Mouse (Mus musculus) kidney, embryonic 15.5 days (tissue): ENCODE data around the gene Jdp2. TPM values are rescaled to one million over a fixed set of nuclear protein-coding genes. Genes with fewer than 3 reads are reported as not detected.
A peak's percentile ranks its signal among the peaks of the same experiment; 100 is the strongest.
"Not testable (repeated sequence)": the region's sequence is repeated elsewhere in the genome, so short reads cannot be mapped to it uniquely, and the experiment has no call there.

Experiments
- ATAC-seq: fragments of 200-750 bp; cut with Nextera tagmentation; replicated peaks from 2 replicates; pipeline ENCODE4 v1.8.0; 2017; ENCODE audit warnings: moderate TSS enrichment; ENCODE audit not compliant: low FRiP score
- H3K27ac ChIP-seq: fragments of 300-500 bp; sonication (generic); 2 replicates; pipeline ENCODE4 v1.5.1; 2015; ENCODE audit warnings: mild to moderate bottlenecking, inconsistent platforms
- H3K27me3 ChIP-seq: fragments of 300-500 bp; sonication (generic); 2 replicates; pipeline ENCODE4 v1.6.1; 2015; ENCODE audit warnings: inconsistent platforms
- H3K36me3 ChIP-seq: fragments of 300-500 bp; sonication (generic); 2 replicates; pipeline ENCODE4 v1.6.1; 2015; ENCODE audit warnings: inconsistent platforms
- H3K4me1 ChIP-seq: fragments of 300-500 bp; sonication (generic); 2 replicates; pipeline ENCODE4 v1.6.1; 2015; ENCODE audit warnings: inconsistent platforms
- H3K4me2 ChIP-seq: fragments of 300-500 bp; sonication (generic); 2 replicates; pipeline ENCODE4 v1.6.1; 2015; ENCODE audit warnings: moderate library complexity, mild to moderate bottlenecking, inconsistent platforms
- H3K4me3 ChIP-seq: fragments of 300-500 bp; sonication (generic); replicated peaks from 2 replicates; pipeline ENCODE4 v1.5.1; 2015; ENCODE audit warnings: mild to moderate bottlenecking, inconsistent platforms
- H3K9ac ChIP-seq: fragments of 300-500 bp; sonication (generic); 2 replicates; pipeline ENCODE4 v1.6.1; 2015; ENCODE audit warnings: mild to moderate bottlenecking, inconsistent platforms
- H3K9me3 ChIP-seq: fragments of 300-500 bp; sonication (generic); replicated peaks from 2 replicates; pipeline ENCODE4 v1.6.1; 2016; ENCODE audit warnings: inconsistent platforms
- WGBS: fragments of 180-500 bp; shearing (Covaris S2); methylation state at CpG from one replicate; pipeline ENCODE4 v1.1.7; 2015; ENCODE audit warnings: mixed read lengths; 5-methylcytosine and 5-hydroxymethylcytosine counted together
- polyA plus RNA-seq: library from polyadenylated mRNA; unstranded; fragments of >200 nt; fragmentation: Nextera tagmentation; extraction: Ambion mirVana; gene quantifications from 2 replicates; pipeline ENCODE4 v1.2.1, GENCODE M21; 2015

The Jdp2 gene
- polyA plus RNA-seq, 1 experiment from 2014 or later = 0.61 TPM

- no peak overlapping the region for H3K27ac ChIP-seq
- no peaks in the 10 kb centered on the region for H3K27me3 ChIP-seq
- no peak overlapping the region for H3K4me3 ChIP-seq
- 56% methylated on average over 10 of the region's 10 CpGs for WGBS
- H3K4me1 ChIP-seq = peaks cover 28% of the 10 kb centered on the region
- no peaks in the 10 kb centered on the region for H3K9me3 ChIP-seq
- peaks cover 9% of the 10 kb centered on the region; the same call in 1 of the 2 replicates for H3K36me3 ChIP-seq
- H3K4me2 ChIP-seq = no peak overlapping the region
- ATAC-seq = no peak
- no peak overlapping the region for H3K9ac ChIP-seq
These were observed 42.2 kb downstream of the Jdp2 start for GRCm38 (mm10) chr12:85640852-85641563.

- no peak for ATAC-seq
- H3K4me3 ChIP-seq = no peak overlapping the region
- 45% methylated on average over 4 of the region's 4 CpGs for WGBS
These were observed 42.7 kb downstream of the Jdp2 start for GRCm38 (mm10) chr12:85641564-85641931.

GRCm38 (mm10) chr12:85643735-85644134 lies 44.9 kb downstream of the Jdp2 start:
- H3K27ac ChIP-seq = no peak overlapping the region
- peaks cover 5% of the 10 kb centered on the region; the same call in 1 of the 2 replicates for H3K36me3 ChIP-seq
- H3K4me2 ChIP-seq = no peak overlapping the region
- H3K4me1 ChIP-seq = peaks cover 25% of the 10 kb centered on the region
- no peaks in the 10 kb centered on the region for H3K9me3 ChIP-seq
- no peak for ATAC-seq
- WGBS = 65% methylated on average over 5 of the region's 5 CpGs
- H3K27me3 ChIP-seq = no peaks in the 10 kb centered on the region
- H3K4me3 ChIP-seq = no peak overlapping the region
- H3K9ac ChIP-seq = no peak overlapping the region

More at GRCm38 (mm10) chr12:85641564-85641931, 42.7 kb downstream of the Jdp2 start:
- H3K27ac ChIP-seq = no peak overlapping the region
- no peaks in the 10 kb centered on the region for H3K27me3 ChIP-seq
- no peaks in the 10 kb centered on the region for H3K9me3 ChIP-seq
- H3K4me2 ChIP-seq = no peak overlapping the region
- H3K36me3 ChIP-seq = peaks cover 9% of the 10 kb centered on the region; the same call in 1 of the 2 replicates
- no peak overlapping the region for H3K9ac ChIP-seq
- H3K4me1 ChIP-seq = peaks cover 28% of the 10 kb centered on the region

- no peak for ATAC-seq
- Histone ChIP-seq H3K27ac (no peak overlapping the region), H3K27me3 (no peaks in the 10 kb centered on the region), H3K9ac (no peak overlapping the region), H3K4me2 (no peak overlapping the region), H3K4me3 (no peak overlapping the region), H3K4me1 (peaks cover 22% of the 10 kb centered on the region), H3K9me3 (no peaks in the 10 kb centered on the region), H3K36me3 (no peaks in the 10 kb centered on the region)
- 90% methylated on average over 4 of the region's 4 CpGs for WGBS
These were observed 46.8 kb downstream of the Jdp2 start for GRCm38 (mm10) chr12:85645664-85646063.

GRCm38 (mm10) chr12:85647346-85647745 lies 48.5 kb downstream of the Jdp2 start:
- H3K27ac ChIP-seq = no peak overlapping the region
- no peak for ATAC-seq
- 49% methylated on average over 10 of the region's 10 CpGs for WGBS
- H3K4me1 ChIP-seq = peaks cover 10% of the 10 kb centered on the region; the same call in 1 of the 2 replicates
- H3K27me3 ChIP-seq = no peaks in the 10 kb centered on the region
- no peak overlapping the region for H3K4me3 ChIP-seq
- no peaks in the 10 kb centered on the region for H3K9me3 ChIP-seq
- H3K9ac ChIP-seq = no peak overlapping the region
- no peaks in the 10 kb centered on the region for H3K36me3 ChIP-seq
- no peak overlapping the region for H3K4me2 ChIP-seq

GRCm38 (mm10) chr12:85647955-85648354 lies 49.1 kb downstream of the Jdp2 start:
- H3K27me3 ChIP-seq = no peaks in the 10 kb centered on the region
- H3K36me3 ChIP-seq = no peaks in the 10 kb centered on the region
- H3K9ac ChIP-seq = no peak overlapping the region
- H3K4me2 ChIP-seq = no peak overlapping the region
- peaks cover 6% of the 10 kb centered on the region; the same call in 1 of the 2 replicates for H3K4me1 ChIP-seq
- no peak for ATAC-seq
- no peak overlapping the region for H3K27ac ChIP-seq
- H3K4me3 ChIP-seq = no peak overlapping the region
- no peaks in the 10 kb centered on the region for H3K9me3 ChIP-seq
- 91% methylated on average over 1 of the region's 1 CpGs for WGBS

- H3K4me2 ChIP-seq = no peak overlapping the region
- ATAC-seq = no peak
- H3K27me3 ChIP-seq = no peaks in the 10 kb centered on the region
- H3K4me1 ChIP-seq = 0 out of 2 replicates have a peak, but pooled peaks cover 2% of the 10 kb centered on the region
- H3K9me3 ChIP-seq = no peaks in the 10 kb centered on the region
- H3K27ac ChIP-seq = no peak overlapping the region
- H3K4me3 ChIP-seq = no peak overlapping the region
- 71% methylated on average over 2 of the region's 2 CpGs for WGBS
- H3K36me3 ChIP-seq = no peaks in the 10 kb centered on the region
- H3K9ac ChIP-seq = no peak overlapping the region
These were observed 60.5 kb downstream of the Jdp2 start for GRCm38 (mm10) chr12:85659319-85659718.

- H3K4me3 ChIP-seq = no peak overlapping the region
- no peaks in the 10 kb centered on the region for H3K9me3 ChIP-seq
- 0 out of 2 replicates have a peak, but pooled peaks cover 2% of the 10 kb centered on the region for H3K4me1 ChIP-seq
- WGBS = 93% methylated on average over 12 of the region's 12 CpGs
- H3K4me2 ChIP-seq = no peak overlapping the region
- H3K9ac ChIP-seq = no peak overlapping the region
- H3K27ac ChIP-seq = no peak overlapping the region
- no peaks in the 10 kb centered on the region for H3K27me3 ChIP-seq
- H3K36me3 ChIP-seq = no peaks in the 10 kb centered on the region
- no peak for ATAC-seq
These were observed 62.0 kb downstream of the Jdp2 start for GRCm38 (mm10) chr12:85660855-85661254.

GRCm38 (mm10) chr12:85662232-85662631 lies 63.4 kb downstream of the Jdp2 start:
- not testable (repeated sequence) for H3K9me3 ChIP-seq, H3K27me3 ChIP-seq, H3K27ac ChIP-seq, H3K36me3 ChIP-seq, H3K4me2 ChIP-seq, ATAC-seq, H3K9ac ChIP-seq, H3K4me1 ChIP-seq, H3K4me3 ChIP-seq
- 92% methylated on average over 8 of the region's 8 CpGs for WGBS

GRCm38 (mm10) chr12:85662896-85663295 lies 64.1 kb downstream of the Jdp2 start:
- 0 out of 2 replicates have a peak, but pooled peaks cover 2% of the 10 kb centered on the region for H3K4me1 ChIP-seq
- no peak for ATAC-seq
- H3K27me3 ChIP-seq = no peaks in the 10 kb centered on the region
- no peak overlapping the region for H3K4me3 ChIP-seq
- H3K9me3 ChIP-seq = no peaks in the 10 kb centered on the region
- peak overlapping the region; percentile 30 for H3K4me2 ChIP-seq
- 11% methylated on average over 9 of the region's 9 CpGs for WGBS
- H3K27ac ChIP-seq = no peak overlapping the region
- no peak overlapping the region for H3K9ac ChIP-seq
- no peaks in the 10 kb centered on the region for H3K36me3 ChIP-seq

GRCm38 (mm10) chr12:85666112-85666511 lies 67.3 kb downstream of the Jdp2 start:
- Histone ChIP-seq H3K36me3 (no peaks in the 10 kb centered on the region), H3K9me3 (no peaks in the 10 kb centered on the region), H3K27ac (no peak overlapping the region), H3K27me3 (no peaks in the 10 kb centered on the region), H3K4me2 (no peak overlapping the region), H3K9ac (no peak overlapping the region), H3K4me1 (0 out of 2 replicates have a peak, but pooled peaks cover 9% of the 10 kb centered on the region), H3K4me3 (no peak overlapping the region)
- 83% methylated on average over 8 of the region's 8 CpGs for WGBS
- ATAC-seq = no peak

- ATAC-seq = no peak
- WGBS = 91% methylated on average over 7 of the region's 7 CpGs
- 0 out of 2 replicates have a peak, but pooled peaks cover 9% of the 10 kb centered on the region for H3K4me1 ChIP-seq
- no peaks in the 10 kb centered on the region for H3K27me3 ChIP-seq
- no peak overlapping the region for H3K9ac ChIP-seq
- no peaks in the 10 kb centered on the region for H3K9me3 ChIP-seq
- H3K4me2 ChIP-seq = no peak overlapping the region
- no peak overlapping the region for H3K27ac ChIP-seq
- H3K4me3 ChIP-seq = no peak overlapping the region
- no peaks in the 10 kb centered on the region for H3K36me3 ChIP-seq
These were observed 68.2 kb downstream of the Jdp2 start for GRCm38 (mm10) chr12:85667071-85667470.
